Mouse (Mus musculus) embryonic facial prominence, embryonic 12.5 days (tissue): Measurements from ENCODE around the gene Pycr2. TPM values are rescaled to one million over a fixed set of nuclear protein-coding genes. Genes with fewer than 3 reads are reported as not detected.

ENCODE experiments used
- ATAC-seq: fragments of 200-750 bp; cut with Nextera tagmentation; 2 replicates; pipeline ENCODE4 v1.8.0; 2017; ENCODE audit not compliant: insufficient number of reproducible peaks, insufficient read depth, low FRiP score, low TSS enrichment
- H3K27ac ChIP-seq: fragments of 300-500 bp; sonication (generic); 2 replicates; pipeline ENCODE4 v1.5.1; 2016; ENCODE audit warnings: mild to moderate bottlenecking
- H3K27me3 ChIP-seq: fragments of 300-500 bp; sonication (generic); 2 replicates; pipeline ENCODE4 v1.6.1; 2016; ENCODE audit warnings: mild to moderate bottlenecking, moderate library complexity
- H3K36me3 ChIP-seq: fragments of 300-500 bp; sonication (generic); 2 replicates; pipeline ENCODE4 v1.6.1; 2016; ENCODE audit warnings: mild to moderate bottlenecking
- H3K4me1 ChIP-seq: fragments of 300-500 bp; sonication (generic); 2 replicates; pipeline ENCODE4 v1.6.1; 2016
- H3K4me2 ChIP-seq: fragments of 300-500 bp; sonication (generic); replicated peaks from 2 replicates; pipeline ENCODE4 v1.6.1; 2016; ENCODE audit warnings: mild to moderate bottlenecking, moderate library complexity
- H3K4me3 ChIP-seq: fragments of 300-500 bp; sonication (generic); 2 replicates; pipeline ENCODE4 v1.5.1; 2016; ENCODE audit warnings: mild to moderate bottlenecking
- H3K9ac ChIP-seq: fragments of 300-500 bp; sonication (generic); 2 replicates; pipeline ENCODE4 v1.6.1; 2016; ENCODE audit warnings: mild to moderate bottlenecking, moderate library complexity
- H3K9me3 ChIP-seq: fragments of 300-500 bp; sonication (generic); 2 replicates; pipeline ENCODE4 v1.6.1; 2016; ENCODE audit warnings: mild to moderate bottlenecking, moderate library complexity
- WGBS: fragments of 180-500 bp; shearing (Covaris S2); methylation state at CpG from one replicate; pipeline ENCODE4 v1.1.7; 2016; 5-methylcytosine and 5-hydroxymethylcytosine counted together
- polyA plus RNA-seq: library from polyadenylated mRNA; unstranded; fragments of >200 nt; fragmentation: Nextera tagmentation; extraction: Ambion mirVana; gene quantifications from 2 replicates; pipeline ENCODE4 v1.2.1, GENCODE M21; 2016

Gene Pycr2
- polyA plus RNA-seq, 1 experiment from 2014 or later, result 110 TPM

GRCm38 (mm10) chr1:180906461-180907147 is 2.5 kb downstream of the Pycr2 start:
- Histone ChIP-seq H3K4me3 (no peak overlapping the region), H3K9me3 (no peaks in the 10 kb centered on the region), H3K4me2 (no peak overlapping the region; the same call in 1 of the 2 replicates), H3K27ac (no peak overlapping the region), H3K9ac (no peak overlapping the region), H3K4me1 (peaks cover 22% of the 10 kb centered on the region), H3K27me3 (no peaks in the 10 kb centered on the region), H3K36me3 (peaks cover 33% of the 10 kb centered on the region)
- no peak for ATAC-seq
- WGBS, result 92% methylated on average over 24 of the region's 24 CpGs

- Histone ChIP-seq H3K36me3 (peaks cover 30% of the 10 kb centered on the region), H3K27me3 (no peaks in the 10 kb centered on the region), H3K9me3 (no peaks in the 10 kb centered on the region), H3K4me2 (peak overlapping the region; percentile 19; the same call in 1 of the 2 replicates), H3K27ac (no peak overlapping the region), H3K4me3 (no peak overlapping the region), H3K9ac (no peak overlapping the region), H3K4me1 (peaks cover 25% of the 10 kb centered on the region)
- 41% methylated on average over 8 of the region's 8 CpGs for WGBS
- ATAC-seq, result no peak
Measured at GRCm38 (mm10) chr1:180911138-180911537, 7.0 kb downstream of the Pycr2 start.

GRCm38 (mm10) chr1:180911653-180912287 is 7.7 kb downstream of the Pycr2 start:
- no peak overlapping the region for H3K4me3 ChIP-seq
- H3K36me3 ChIP-seq, result peaks cover 24% of the 10 kb centered on the region
- H3K27me3 ChIP-seq, result no peaks in the 10 kb centered on the region
- H3K9ac ChIP-seq, result no peak overlapping the region
- H3K4me1 ChIP-seq, result peaks cover 23% of the 10 kb centered on the region
- no peaks in the 10 kb centered on the region for H3K9me3 ChIP-seq
- peak overlapping the region; percentile 19; the same call in 1 of the 2 replicates for H3K4me2 ChIP-seq
- WGBS, result 46% methylated on average over 20 of the region's 20 CpGs
- H3K27ac ChIP-seq, result no peak overlapping the region
- no peak for ATAC-seq

- Histone ChIP-seq H3K9me3 (no peaks in the 10 kb centered on the region), H3K4me2 (no peak overlapping the region), H3K4me1 (peaks cover 23% of the 10 kb centered on the region), H3K27me3 (no peaks in the 10 kb centered on the region), H3K27ac (0 out of 2 replicates have a peak overlapping the region, but pooled peaks have one; percentile 60), H3K36me3 (peaks cover 14% of the 10 kb centered on the region), H3K4me3 (no peak overlapping the region), H3K9ac (no peak overlapping the region)
- WGBS, result 83% methylated on average over 5 of the region's 5 CpGs
- no peak for ATAC-seq
Measured at GRCm38 (mm10) chr1:180912792-180913191, 8.7 kb downstream of the Pycr2 start.

- WGBS, result 26% methylated on average over 4 of the region's 4 CpGs
- ATAC-seq, result peak; percentile 48; the same call in 1 of the 2 replicates
- H3K4me3 ChIP-seq, result no peak overlapping the region
- no peaks in the 10 kb centered on the region for H3K9me3 ChIP-seq
- H3K4me2 ChIP-seq, result no peak overlapping the region
- H3K9ac ChIP-seq, result no peak overlapping the region
- H3K36me3 ChIP-seq, result peaks cover 4% of the 10 kb centered on the region
- no peaks in the 10 kb centered on the region for H3K27me3 ChIP-seq
- peak overlapping the region; percentile 60 for H3K27ac ChIP-seq
- peaks cover 23% of the 10 kb centered on the region for H3K4me1 ChIP-seq
Measured at GRCm38 (mm10) chr1:180913797-180914196, 9.7 kb downstream of the Pycr2 start.

GRCm38 (mm10) chr1:180916425-180916824 is 12.3 kb downstream of the Pycr2 start:
- WGBS, result 85% methylated on average over 11 of the region's 11 CpGs
- H3K9ac ChIP-seq, result no peak overlapping the region
- H3K4me3 ChIP-seq, result no peak overlapping the region
- no peaks in the 10 kb centered on the region for H3K9me3 ChIP-seq
- H3K27ac ChIP-seq, result no peak overlapping the region
- peaks cover 21% of the 10 kb centered on the region for H3K4me1 ChIP-seq
- no peaks in the 10 kb centered on the region for H3K27me3 ChIP-seq
- H3K36me3 ChIP-seq, result no peaks in the 10 kb centered on the region
- no peak for ATAC-seq
- no peak overlapping the region for H3K4me2 ChIP-seq

GRCm38 (mm10) chr1:180917053-180917452 is 13.0 kb downstream of the Pycr2 start:
- Histone ChIP-seq H3K4me3 (no peak overlapping the region), H3K4me1 (peaks cover 18% of the 10 kb centered on the region), H3K36me3 (no peaks in the 10 kb centered on the region), H3K4me2 (no peak overlapping the region), H3K9ac (no peak overlapping the region), H3K27ac (no peak overlapping the region), H3K9me3 (no peaks in the 10 kb centered on the region), H3K27me3 (no peaks in the 10 kb centered on the region)
- ATAC-seq, result no peak
- 52% methylated on average over 1 of the region's 1 CpGs for WGBS

- Histone ChIP-seq H3K9ac (no peak overlapping the region), H3K36me3 (no peaks in the 10 kb centered on the region), H3K4me3 (no peak overlapping the region), H3K9me3 (no peaks in the 10 kb centered on the region), H3K4me2 (no peak overlapping the region), H3K4me1 (no peaks in the 10 kb centered on the region), H3K27ac (no peak overlapping the region), H3K27me3 (no peaks in the 10 kb centered on the region; the same call in 1 of the 2 replicates)
- 35% methylated on average over 8 of the region's 8 CpGs for WGBS
- no peak for ATAC-seq
Measured at GRCm38 (mm10) chr1:180919686-180920085, 15.6 kb downstream of the Pycr2 start.

GRCm38 (mm10) chr1:180922273-180923048 is 18.4 kb downstream of the Pycr2 start:
- no peaks in the 10 kb centered on the region for H3K36me3 ChIP-seq
- H3K4me1 ChIP-seq, result no peaks in the 10 kb centered on the region
- no peak overlapping the region for H3K27ac ChIP-seq
- no peak overlapping the region for H3K4me3 ChIP-seq
- no peak for ATAC-seq
- H3K4me2 ChIP-seq, result no peak overlapping the region
- no peaks in the 10 kb centered on the region; the same call in 1 of the 2 replicates for H3K27me3 ChIP-seq
- H3K9me3 ChIP-seq, result no peaks in the 10 kb centered on the region
- WGBS, result 81% methylated on average over 6 of the region's 6 CpGs
- H3K9ac ChIP-seq, result no peak overlapping the region

- no peak for ATAC-seq
- WGBS, result 41% methylated on average over 2 of the region's 2 CpGs
- Histone ChIP-seq H3K27ac (no peak overlapping the region), H3K4me1 (no peaks in the 10 kb centered on the region), H3K4me3 (no peak overlapping the region), H3K27me3 (no peaks in the 10 kb centered on the region; the same call in 1 of the 2 replicates), H3K9ac (no peak overlapping the region), H3K9me3 (no peaks in the 10 kb centered on the region), H3K4me2 (no peak overlapping the region), H3K36me3 (no peaks in the 10 kb centered on the region)
Measured at GRCm38 (mm10) chr1:180924737-180925136, 20.6 kb downstream of the Pycr2 start.

GRCm38 (mm10) chr1:180926286-180926685 is 22.2 kb downstream of the Pycr2 start:
- H3K4me1 ChIP-seq, result no peaks in the 10 kb centered on the region
- ATAC-seq, result no peak
- H3K9ac ChIP-seq, result no peak overlapping the region
- no peaks in the 10 kb centered on the region for H3K9me3 ChIP-seq
- H3K4me3 ChIP-seq, result no peak overlapping the region
- no peak overlapping the region for H3K27ac ChIP-seq
- no peaks in the 10 kb centered on the region; the same call in 1 of the 2 replicates for H3K27me3 ChIP-seq
- H3K36me3 ChIP-seq, result no peaks in the 10 kb centered on the region
- no peak overlapping the region for H3K4me2 ChIP-seq
- WGBS, result 62% methylated on average over 4 of the region's 4 CpGs
